Mouse (Mus musculus) limb, embryonic 12.5 days (tissue): ENCODE measurements around the gene Cyp2u1. TPM values are rescaled to one million over a fixed set of nuclear protein-coding genes. Genes with fewer than 3 reads are reported as not detected.

Experiments used
- polyA plus RNA-seq: library from polyadenylated mRNA; unstranded; fragments of >200 nt; fragmentation: Nextera tagmentation; extraction: Ambion mirVana; gene quantifications from 2 replicates; pipeline ENCODE4 v1.2.1, GENCODE M21; 2016

Gene Cyp2u1
- polyA plus RNA-seq, 1 experiment from 2014 or later: 2.4 TPM

Other genes with a start within 250 kb of the Cyp2u1 start
- 59.4 and 60.5 TPM in 2 replicates for gene Lef1, start 192.8 kb downstream of the Cyp2u1 start, polyA plus RNA-seq
- 98.2 and 102 TPM in 2 replicates for gene Hadh, start 31.1 kb downstream of the Cyp2u1 start, polyA plus RNA-seq
- 4.3 and 4.5 TPM in 2 replicates for gene Sgms2, start 188.2 kb upstream of the Cyp2u1 start, polyA plus RNA-seq